Mouse (Mus musculus): ENCODE results near the gene Gnai2. TPM values are rescaled to one million over a fixed set of nuclear protein-coding genes. Genes with fewer than 3 reads are reported as not detected.

Gene Gnai2
- polyA plus RNA-seq, 2 experiments = 124 to 137 TPM

DNA sequence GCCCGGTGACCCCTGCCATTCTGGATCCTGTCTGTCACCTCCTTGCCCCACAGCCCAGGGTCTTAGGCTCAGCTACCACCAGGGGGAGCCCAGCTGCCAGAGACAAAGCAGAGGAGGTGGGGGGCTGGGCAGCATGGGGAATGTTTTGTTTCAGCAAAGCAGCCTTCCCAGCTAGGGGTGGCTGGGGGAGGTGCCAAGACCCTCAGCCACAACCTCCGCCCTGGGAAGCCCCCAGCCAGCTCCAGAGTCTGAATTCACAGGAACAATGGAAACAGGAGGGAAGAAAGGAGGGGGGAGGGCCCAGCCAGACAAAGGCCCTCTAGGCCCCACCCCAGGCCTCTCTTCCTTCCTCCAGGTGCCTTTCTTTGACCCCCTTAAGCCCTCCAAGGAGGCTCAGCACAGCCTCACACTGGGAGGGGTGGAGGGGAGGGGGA, 8.3 kb downstream of the Gnai2 start:
- Histone ChIP-seq H3K27me3 (ENCODE audit: control insufficient read depth, insufficient read depth, low read length) (no peaks in the 10 kb centered on the region), H3K9me3 (ENCODE audit: control insufficient read depth, low read length) (no peaks in the 10 kb centered on the region), H3K4me2 (ENCODE audit: low read depth) (peak overlapping the region; percentile 0; the same call in 1 of the 2 replicates), H3K27ac (no peak overlapping the region), H3K4me3 (ENCODE audit: insufficient read depth in 1 of 2, low read depth in 2 of 2, low read length in 2 of 2) (no peak overlapping the region), H3K9ac (replicated peaks) (no peak overlapping the region), H3K4me1 (replicated peaks; ENCODE audit: control insufficient read depth in 2 of 2, insufficient read depth in 2 of 2, low read length in 1 of 2) (peaks cover 25 to 33% of the 10 kb centered on the region in 2 experiments), H3K36me3 (replicated peaks; ENCODE audit: control insufficient read depth, insufficient read depth, low read depth) (peaks cover 6% of the 10 kb centered on the region; the same call in 1 of the 2 replicates)
- DNase-seq (ENCODE audit: low read depth in 3 of 3, low spot score in 3 of 3) (no peak), ATAC-seq (ENCODE audit: insufficient read depth) (peak; percentile 41; the same call in 1 of the 2 replicates)
- TF ChIP-seq CTCF (IDR thresholded peaks at IDR 0.05; ENCODE audit: low read depth) (peak; percentile 97), EP300 (IDR thresholded peaks at IDR 0.05; ENCODE audit: low read depth) (no peak)
- WGBS (ENCODE audit: insufficient replicate concordance) = 0% methylated on average over 2 of the region's 2 CpGs

DNA sequence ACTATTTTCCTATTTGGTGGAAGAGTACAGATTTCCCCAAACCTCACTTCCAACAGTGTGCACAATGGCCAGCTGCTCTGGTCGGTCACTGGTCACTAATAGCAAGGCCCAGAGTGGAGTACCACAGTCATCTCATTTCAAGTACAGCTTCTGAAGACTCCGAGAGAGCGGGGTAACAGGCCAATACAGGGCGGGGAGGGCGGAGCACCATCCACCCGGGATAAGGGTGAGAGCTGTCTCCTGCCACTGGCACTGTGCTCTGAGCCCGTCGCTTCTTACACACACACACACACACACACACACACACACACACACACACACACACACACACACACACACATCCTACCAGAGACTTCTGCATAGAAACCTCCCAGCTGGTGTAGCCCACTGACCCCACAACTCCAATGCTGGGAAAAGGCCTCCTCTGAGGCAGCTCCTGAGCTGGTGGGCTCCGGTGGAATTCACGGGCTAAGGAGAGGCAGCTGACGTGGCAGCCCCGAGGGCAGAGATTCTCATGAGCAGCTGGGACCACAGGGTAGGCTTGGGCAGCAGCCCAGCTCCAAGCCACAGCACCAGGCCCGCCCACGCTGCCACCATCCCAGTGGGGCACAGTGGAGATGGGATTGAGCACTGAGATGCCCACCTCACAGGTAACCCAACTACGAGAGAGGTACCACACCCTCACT, 8.9 kb downstream of the Gnai2 start:
- Histone ChIP-seq H3K9me3 (ENCODE audit: control insufficient read depth, low read length) (no peaks in the 10 kb centered on the region), H3K4me1 (replicated peaks; ENCODE audit: control insufficient read depth in 2 of 2, insufficient read depth in 2 of 2, low read length in 1 of 2) (peaks cover 25 to 33% of the 10 kb centered on the region in 2 experiments), H3K4me3 (ENCODE audit: insufficient read depth in 1 of 2, low read depth in 2 of 2, low read length in 2 of 2) (no peak overlapping the region), H3K4me2 (ENCODE audit: low read depth) (peak overlapping the region; percentile 0; the same call in 1 of the 2 replicates), H3K27me3 (ENCODE audit: control insufficient read depth, insufficient read depth, low read length) (no peaks in the 10 kb centered on the region), H3K9ac (replicated peaks) (no peak overlapping the region), H3K36me3 (replicated peaks; ENCODE audit: control insufficient read depth, insufficient read depth, low read depth) (peaks cover 6% of the 10 kb centered on the region; the same call in 1 of the 2 replicates), H3K27ac (no peak overlapping the region)
- TF ChIP-seq EP300 (IDR thresholded peaks at IDR 0.05; ENCODE audit: low read depth) (no peak), CTCF (IDR thresholded peaks at IDR 0.05; ENCODE audit: low read depth) (no peak)
- WGBS (ENCODE audit: insufficient replicate concordance) = 43% methylated on average over 15 of the region's 15 CpGs
- peak; percentile 54; the same call in 1 of the 2 replicates for ATAC-seq (ENCODE audit: insufficient read depth)
- DNase-seq (ENCODE audit: low read depth in 3 of 3, low spot score in 3 of 3) = no peak

DNA sequence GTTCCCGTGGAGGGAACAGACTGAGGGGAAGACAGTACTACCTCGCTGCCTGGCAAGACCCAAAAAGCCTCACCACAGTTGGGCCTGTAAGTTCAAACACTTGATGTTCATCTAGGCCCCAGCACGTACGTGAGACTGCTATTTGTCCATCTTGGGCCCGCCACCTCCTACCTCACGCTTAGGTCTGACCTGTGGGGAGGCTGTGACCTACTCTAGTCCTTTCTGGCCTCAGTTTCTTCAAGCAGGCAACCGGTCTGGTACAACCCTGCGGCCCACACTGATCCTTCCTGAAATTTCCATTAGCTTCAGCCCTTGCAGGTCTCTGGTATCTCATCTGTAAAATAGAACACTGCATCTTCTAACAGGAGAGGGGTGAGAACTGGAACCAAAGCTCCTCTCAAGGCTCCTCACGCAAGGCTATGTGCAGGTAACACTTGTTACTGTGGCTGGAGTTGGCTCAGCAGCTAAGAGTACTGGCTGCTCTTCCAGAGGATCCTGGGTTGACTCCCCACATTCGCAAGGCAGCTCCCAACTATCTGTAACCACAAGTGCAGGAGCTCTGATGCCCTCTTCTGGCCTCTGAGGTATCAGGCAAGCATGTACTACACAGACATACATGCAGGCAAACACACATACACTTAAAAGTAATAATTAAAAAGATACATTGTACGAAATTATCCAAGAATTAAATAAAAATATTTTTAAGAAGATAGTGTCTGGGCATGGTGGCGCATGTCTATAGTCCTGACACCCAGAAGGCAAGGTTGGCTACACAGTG, 9.6 kb downstream of the Gnai2 start:
- H3K9ac ChIP-seq (replicated peaks) = no peak overlapping the region
- 83% methylated on average over 12 of the region's 12 CpGs for WGBS (ENCODE audit: insufficient replicate concordance)
- H3K27ac ChIP-seq = no peak overlapping the region
- no peak overlapping the region for H3K4me2 ChIP-seq (ENCODE audit: low read depth)
- peaks cover 6% of the 10 kb centered on the region; the same call in 1 of the 2 replicates for H3K36me3 ChIP-seq (replicated peaks; ENCODE audit: control insufficient read depth, insufficient read depth, low read depth)
- DNase-seq (ENCODE audit: low read depth in 3 of 3, low spot score in 3 of 3) (no peak), ATAC-seq (ENCODE audit: insufficient read depth) (no peak)
- H3K27me3 ChIP-seq (ENCODE audit: control insufficient read depth, insufficient read depth, low read length) = no peaks in the 10 kb centered on the region
- H3K4me3 ChIP-seq (ENCODE audit: insufficient read depth in 1 of 2, low read depth in 2 of 2, low read length in 2 of 2) = no peak overlapping the region
- H3K4me1 ChIP-seq (replicated peaks; ENCODE audit: control insufficient read depth in 2 of 2, insufficient read depth in 2 of 2, low read length in 1 of 2) = peaks cover 25 to 33% of the 10 kb centered on the region in 2 experiments
- TF ChIP-seq CTCF (IDR thresholded peaks at IDR 0.05; ENCODE audit: low read depth) = peak; percentile 48
- TF ChIP-seq EP300 (IDR thresholded peaks at IDR 0.05; ENCODE audit: low read depth) = no peak
- H3K9me3 ChIP-seq (ENCODE audit: control insufficient read depth, low read length) = no peaks in the 10 kb centered on the region

DNA sequence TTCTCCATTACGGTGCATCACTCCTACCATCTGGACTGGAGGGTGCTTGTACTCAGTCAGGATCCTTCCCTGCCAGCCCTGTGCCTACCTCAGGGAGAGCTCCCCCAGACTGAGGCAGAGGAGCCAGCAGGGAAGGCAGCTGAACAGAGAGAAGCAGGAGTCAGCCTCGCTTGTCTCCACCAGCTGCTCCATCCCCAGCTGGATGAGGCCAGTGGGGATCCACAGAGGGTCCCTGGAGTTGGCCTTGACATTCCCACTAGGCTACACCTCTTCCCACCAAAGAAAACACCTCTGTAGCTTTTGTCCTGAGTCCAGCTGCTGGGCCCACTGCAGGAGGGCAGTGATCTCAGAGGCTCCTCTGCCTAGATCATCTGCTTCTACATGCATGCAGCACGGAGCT, 10.2 kb downstream of the Gnai2 start:
- Histone ChIP-seq H3K9ac (replicated peaks) (no peak overlapping the region), H3K4me3 (ENCODE audit: insufficient read depth in 1 of 2, low read depth in 2 of 2, low read length in 2 of 2) (no peak overlapping the region), H3K27ac (no peak overlapping the region), H3K4me2 (ENCODE audit: low read depth) (no peak overlapping the region), H3K36me3 (replicated peaks; ENCODE audit: control insufficient read depth, insufficient read depth, low read depth) (peaks cover 6% of the 10 kb centered on the region; the same call in 1 of the 2 replicates), H3K9me3 (ENCODE audit: control insufficient read depth, low read length) (no peaks in the 10 kb centered on the region), H3K27me3 (ENCODE audit: control insufficient read depth, insufficient read depth, low read length) (no peaks in the 10 kb centered on the region), H3K4me1 (replicated peaks; ENCODE audit: control insufficient read depth in 2 of 2, insufficient read depth in 2 of 2, low read length in 1 of 2) (peaks cover 25 to 32% of the 10 kb centered on the region in 2 experiments)
- no peak for DNase-seq (ENCODE audit: low read depth in 3 of 3, low spot score in 3 of 3)
- TF ChIP-seq CTCF (IDR thresholded peaks at IDR 0.05; ENCODE audit: low read depth) = no peak
- no peak for TF ChIP-seq EP300 (IDR thresholded peaks at IDR 0.05; ENCODE audit: low read depth)
- ATAC-seq (ENCODE audit: insufficient read depth) = no peak
- 76% methylated on average over 3 of the region's 3 CpGs for WGBS (ENCODE audit: insufficient replicate concordance)

DNA sequence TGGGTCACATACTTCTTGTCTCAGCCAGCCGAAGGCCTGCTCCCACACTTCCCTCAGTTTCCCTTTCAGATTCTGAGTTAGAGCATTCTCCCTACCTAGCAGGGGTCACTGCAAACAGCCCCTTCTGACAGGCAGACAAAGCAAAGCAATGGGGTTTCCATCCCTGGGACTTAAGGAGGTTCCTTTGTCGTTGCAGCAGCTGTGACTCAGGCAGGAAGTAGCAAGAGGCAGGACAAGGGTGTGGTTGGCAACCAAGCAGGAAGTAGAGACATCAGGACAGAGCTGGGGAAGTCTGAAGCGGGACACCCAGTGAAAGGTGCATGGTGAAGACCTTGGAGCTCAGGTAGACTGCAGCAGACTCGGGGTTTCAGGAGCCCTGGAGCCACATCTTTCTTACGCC, 10.6 kb downstream of the Gnai2 start:
- H3K9ac ChIP-seq (replicated peaks) = no peak overlapping the region
- no peak overlapping the region for H3K4me2 ChIP-seq (ENCODE audit: low read depth)
- WGBS (ENCODE audit: insufficient replicate concordance) = 42% methylated on average over 5 of the region's 5 CpGs
- no peaks in the 10 kb centered on the region for H3K27me3 ChIP-seq (ENCODE audit: control insufficient read depth, insufficient read depth, low read length)
- H3K36me3 ChIP-seq (replicated peaks; ENCODE audit: control insufficient read depth, insufficient read depth, low read depth) = peaks cover 10% of the 10 kb centered on the region; the same call in 1 of the 2 replicates
- no peaks in the 10 kb centered on the region for H3K9me3 ChIP-seq (ENCODE audit: control insufficient read depth, low read length)
- no peak overlapping the region for H3K27ac ChIP-seq
- TF ChIP-seq EP300 (IDR thresholded peaks at IDR 0.05; ENCODE audit: low read depth) = no peak
- H3K4me3 ChIP-seq (ENCODE audit: insufficient read depth in 1 of 2, low read depth in 2 of 2, low read length in 2 of 2) = no peak overlapping the region
- DNase-seq (ENCODE audit: low read depth in 3 of 3, low spot score in 3 of 3) (no peak), ATAC-seq (ENCODE audit: insufficient read depth) (no peak)
- H3K4me1 ChIP-seq (replicated peaks; ENCODE audit: control insufficient read depth in 2 of 2, insufficient read depth in 2 of 2, low read length in 1 of 2) = peaks cover 22 to 30% of the 10 kb centered on the region in 2 experiments
